Mouse (Mus musculus) liver, adult 2 months (tissue): ENCODE measurements at regions not wholly inside any gene's neighbourhood (a gene's known extent, or its start where the extent isn't known, plus 50 kb on each side); places are given as distances from the start of the nearest gene placed in this dataset.

ENCODE experiments used
- CTCF ChIP-seq: fragments of 200-500 bp; IDR thresholded peaks from 2 replicates; pipeline ENCODE4 v1.5.1; 2011; ENCODE audit warnings: low read depth, low read length, control low read depth
- POLR2A ChIP-seq: fragments of 200-500 bp; IDR thresholded peaks from 2 replicates; pipeline ENCODE4 v1.6.1; 2011; ENCODE audit warnings: low read length, control low read depth; ENCODE audit not compliant: insufficient read depth; ENCODE audit errors: extremely low read depth

DNA sequence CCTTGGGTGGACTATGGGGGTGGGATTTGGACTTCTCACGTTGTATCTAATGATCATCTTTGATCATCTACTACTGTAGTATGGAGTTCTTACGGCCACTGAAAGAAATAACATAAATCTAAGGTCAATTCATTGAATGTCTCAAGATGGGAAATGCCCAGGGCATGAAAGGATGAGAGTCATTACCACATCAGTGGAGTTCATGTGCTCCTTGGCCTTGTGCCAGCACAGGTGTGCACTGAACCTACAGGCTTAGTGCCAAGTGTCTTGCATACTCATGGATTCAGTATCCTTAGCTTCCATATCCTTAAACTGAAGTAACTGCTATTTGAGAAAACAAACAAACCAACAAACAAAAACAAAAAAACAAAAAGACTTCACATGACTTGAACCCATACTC, 179.1 kb downstream of the Hao1 start:
- TF ChIP-seq CTCF, result no peak
- TF ChIP-seq POLR2A, result no peak
